Mouse (Mus musculus): ENCODE measurements around the gene Tlk1.
"Not testable (repeated sequence)": the region's sequence is repeated elsewhere in the genome, so short reads cannot be mapped to it uniquely, and the experiment has no call there.

The Tlk1 gene

DNA sequence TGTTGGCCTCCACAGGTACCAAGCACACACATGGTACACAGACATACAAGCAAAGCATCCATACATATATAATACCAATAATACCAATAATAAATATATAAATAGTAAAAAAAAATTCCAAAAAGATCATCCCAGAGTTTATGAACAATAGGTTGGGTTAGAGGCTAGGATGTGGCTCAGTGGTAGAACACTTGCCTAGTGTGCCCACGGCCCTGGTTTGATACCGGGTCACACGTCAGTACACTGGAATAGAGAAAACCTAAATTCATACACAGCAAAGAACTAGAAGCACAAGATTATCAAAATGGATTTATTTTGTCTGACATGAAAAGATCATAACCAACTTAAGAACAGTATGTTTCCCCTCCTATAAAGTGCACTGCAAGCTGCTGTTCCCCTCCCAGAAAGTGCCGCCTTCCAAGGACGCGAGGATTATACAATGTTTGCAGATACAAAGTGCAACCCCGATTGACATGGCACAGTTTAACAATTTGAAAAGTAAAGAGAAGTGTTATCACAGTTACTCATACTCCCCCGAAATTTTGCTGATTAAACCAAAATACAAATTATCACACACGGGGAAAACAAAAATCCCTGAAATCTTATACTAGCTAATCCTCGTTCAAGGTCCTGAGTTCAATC, 6.3 kb upstream of the Tlk1 start:
- no peak for DNase-seq

DNA sequence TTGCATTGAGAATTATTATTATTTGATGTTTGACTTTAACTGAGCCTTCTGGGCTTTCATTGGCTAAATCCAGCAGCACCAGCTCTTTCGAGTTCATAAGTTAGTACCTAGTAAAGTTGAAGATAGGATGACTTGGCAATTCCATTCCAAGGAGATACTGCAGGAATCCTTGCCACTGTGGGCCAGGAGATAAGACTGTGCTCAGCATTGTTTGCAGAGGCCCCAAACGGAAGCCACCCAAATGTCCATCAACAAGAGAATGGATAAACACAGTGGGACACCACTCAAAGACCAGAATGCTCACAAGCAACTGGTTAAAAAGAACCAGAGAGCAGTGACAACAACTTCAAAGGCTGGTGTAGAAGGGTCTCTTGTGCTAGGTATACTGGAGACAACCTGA, 5.2 kb upstream of the Tlk1 start:
- no peak for DNase-seq

DNA sequence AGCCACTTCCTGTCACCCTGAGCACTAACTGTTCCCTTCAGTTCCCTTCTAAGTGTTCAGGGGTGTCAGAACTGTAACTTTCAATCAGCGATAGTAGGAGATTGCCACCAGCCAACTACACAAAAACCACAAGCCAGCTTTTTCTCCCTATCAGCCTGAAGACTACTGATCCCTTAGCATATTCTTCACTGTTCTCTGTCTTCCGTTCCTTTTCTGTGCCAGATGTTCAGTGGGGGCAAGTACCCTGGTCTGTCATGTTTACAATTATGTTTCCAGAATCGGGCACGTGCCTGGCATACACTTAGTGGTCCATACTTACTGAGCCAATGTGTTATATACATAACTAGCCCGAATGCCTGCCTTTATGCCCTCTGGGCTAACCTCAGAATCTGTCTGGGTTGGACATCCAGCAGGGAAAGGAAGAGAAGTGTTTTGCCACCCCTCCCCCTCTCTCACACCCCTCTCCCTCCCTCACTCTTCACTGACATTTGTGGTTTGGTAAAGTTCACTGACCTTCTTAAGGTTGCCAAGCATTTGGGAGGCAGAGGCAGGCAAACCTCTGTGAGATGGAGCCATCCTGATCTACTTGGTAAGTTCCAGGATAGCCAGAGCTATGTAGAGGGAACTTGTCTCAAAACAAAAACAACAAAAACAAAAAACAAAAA, 4.5 kb upstream of the Tlk1 start:
- no peak for DNase-seq

DNA sequence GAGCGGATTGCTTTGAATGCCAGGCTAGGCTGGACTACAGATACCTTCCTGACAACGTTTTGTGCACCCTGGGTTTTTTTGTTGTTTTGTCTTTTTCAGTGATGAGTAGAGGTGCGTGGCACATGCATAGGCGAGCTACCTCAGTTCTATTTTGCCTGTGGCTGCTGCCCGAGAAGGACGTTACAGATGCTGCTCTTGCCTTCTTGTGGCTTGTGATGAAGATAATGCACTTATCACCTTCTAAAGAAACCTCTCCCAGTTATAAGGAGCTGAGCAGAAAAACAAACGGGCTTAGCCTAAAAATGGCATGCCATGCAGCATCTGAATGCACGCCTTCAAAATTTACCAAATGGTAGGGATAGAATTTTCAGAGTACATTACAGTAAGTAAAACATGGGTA, 2.3 kb upstream of the Tlk1 start:
- DNase-seq: no peak

DNA sequence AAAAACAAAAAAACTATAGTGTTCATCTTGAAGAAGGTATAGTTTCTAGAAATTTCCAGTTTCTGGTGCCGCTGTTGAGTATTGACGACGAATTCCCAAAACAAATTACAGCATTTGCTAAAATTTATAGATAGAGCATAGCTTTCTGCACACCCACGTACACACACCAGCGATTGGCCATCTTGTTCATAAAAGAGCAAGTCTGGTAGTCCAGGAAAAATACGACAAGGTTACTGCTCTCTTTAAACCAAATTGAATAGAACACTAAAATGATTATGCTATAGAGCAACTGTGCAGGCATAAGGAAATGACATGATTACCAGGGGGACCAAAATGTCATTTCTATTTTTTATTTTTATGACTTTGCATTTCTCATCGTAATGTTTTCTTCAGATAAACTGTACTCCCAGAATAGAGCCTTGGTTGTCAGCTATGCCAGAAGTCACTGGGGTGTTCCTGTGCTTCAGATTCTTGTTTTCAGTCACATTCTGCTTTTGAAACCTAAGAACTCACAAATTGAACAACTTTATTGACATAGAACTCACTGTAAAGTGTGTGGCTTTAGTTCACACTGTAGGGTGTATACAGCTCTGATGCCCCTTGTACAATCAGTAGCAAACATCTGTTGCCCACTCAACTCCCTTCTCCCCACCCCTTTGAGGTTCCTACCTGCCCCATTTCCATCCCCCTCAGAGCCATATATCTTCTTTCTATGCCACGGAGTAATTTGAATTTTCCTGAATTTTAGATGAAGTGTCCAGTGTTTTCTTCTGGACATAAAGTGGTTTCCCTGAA, 1.1 kb upstream of the Tlk1 start:
- no peak for DNase-seq

DNA sequence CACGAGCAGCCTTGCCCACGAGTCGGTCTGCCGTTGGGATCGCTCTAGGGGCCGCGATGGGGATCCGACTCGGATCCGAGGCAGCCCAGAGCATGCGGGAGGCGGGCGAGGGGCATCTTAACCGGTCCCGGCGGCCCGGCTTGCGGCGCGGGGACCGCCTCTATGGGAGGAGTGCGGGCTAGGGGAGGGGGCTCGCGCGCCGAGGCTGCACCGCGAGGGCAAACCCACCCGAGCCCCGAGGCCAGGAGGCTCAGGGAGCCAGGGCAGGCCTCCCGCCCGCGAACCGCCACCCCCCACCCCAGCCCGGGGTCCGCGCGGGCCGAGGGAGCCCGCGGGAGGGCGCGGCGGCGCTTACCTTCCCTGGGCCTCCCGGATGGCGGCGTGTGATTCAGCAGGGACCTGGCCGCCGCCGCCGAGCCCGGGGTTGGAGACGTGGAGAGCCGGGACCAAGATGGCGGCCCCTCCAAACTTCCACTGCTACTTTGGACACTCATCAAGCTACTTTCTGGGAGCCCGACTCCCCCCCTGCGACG, 624 bp downstream of the Tlk1 start:
- peak; percentile 78 for DNase-seq

DNA sequence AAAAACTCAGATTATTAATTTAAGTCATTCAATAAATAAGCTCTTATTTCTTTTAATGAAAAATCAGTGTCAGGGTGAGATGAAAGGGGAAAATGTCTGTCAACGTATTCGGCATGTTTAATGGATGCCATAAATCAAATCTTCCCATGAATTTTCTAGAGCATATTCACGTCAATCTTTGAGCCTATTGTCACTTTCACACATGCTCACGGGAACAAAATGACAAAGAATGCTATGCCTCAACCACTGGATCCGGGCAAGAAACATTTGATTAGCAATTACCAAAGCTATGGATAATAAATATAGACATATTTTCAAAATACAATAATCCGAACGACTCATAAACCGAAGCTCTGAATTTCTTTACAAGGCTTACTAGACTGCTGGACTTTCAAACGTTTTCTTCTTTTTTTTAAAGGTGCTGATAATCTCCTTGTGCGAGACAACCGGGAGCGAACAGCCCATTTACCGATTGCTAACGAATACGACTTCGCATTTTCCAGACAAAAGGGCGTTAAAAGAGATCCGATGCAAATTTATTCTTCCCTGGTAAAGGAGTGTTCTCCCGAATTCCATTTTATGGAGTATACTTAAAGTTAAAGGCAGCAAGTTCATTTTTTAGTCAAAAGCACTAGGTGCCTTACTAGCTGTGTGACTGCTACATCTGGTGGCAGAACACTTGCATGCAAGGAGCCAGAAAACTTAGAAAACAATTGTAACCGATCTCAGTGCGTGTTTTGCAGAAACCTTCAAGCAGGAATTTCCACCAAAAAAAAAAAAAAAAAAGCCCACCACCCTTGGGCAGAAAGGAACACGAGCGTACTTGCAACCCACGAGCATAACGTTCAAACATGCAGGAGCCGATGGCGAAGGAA, 1.4 kb downstream of the Tlk1 start:
- peak; percentile 65 for DNase-seq

DNA sequence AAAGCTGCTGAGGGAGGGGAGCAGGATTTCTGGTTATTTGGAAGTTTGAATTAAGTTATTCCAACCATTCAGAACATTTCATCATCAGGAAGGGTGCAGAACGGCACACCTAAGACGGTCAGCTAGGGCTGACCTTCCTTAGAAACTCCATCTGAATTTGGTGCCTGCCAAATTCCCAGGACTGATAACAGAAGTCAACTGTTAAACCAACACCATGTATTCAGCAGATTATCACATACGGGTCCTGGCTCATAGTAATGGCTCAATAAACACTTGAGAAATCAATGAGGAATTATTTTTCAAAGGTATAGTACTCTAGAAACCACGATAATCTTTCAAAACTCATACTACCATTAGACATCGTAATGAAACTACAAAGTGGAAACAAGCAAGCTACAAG, 2.1 kb downstream of the Tlk1 start:
- no peak for DNase-seq

DNA sequence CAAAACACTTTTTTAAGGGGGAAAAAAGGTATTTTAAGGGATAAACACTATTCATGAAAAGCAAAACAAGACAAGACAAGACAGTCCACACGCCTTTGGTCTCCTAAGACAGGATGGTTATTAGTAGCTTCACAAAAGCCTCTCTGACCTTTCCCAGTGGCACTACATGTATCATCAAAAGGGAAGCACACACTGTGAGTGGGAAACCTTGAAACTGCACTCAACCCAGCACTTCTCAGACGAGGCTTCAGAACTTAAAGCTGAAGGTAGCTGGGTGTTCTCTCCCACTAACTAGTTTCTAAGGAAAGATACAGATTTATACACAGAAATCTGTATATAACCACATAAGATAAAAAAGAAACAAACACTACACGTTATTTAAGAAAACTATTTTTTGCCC, 8.6 kb downstream of the Tlk1 start:
- DNase-seq: no peak

DNA sequence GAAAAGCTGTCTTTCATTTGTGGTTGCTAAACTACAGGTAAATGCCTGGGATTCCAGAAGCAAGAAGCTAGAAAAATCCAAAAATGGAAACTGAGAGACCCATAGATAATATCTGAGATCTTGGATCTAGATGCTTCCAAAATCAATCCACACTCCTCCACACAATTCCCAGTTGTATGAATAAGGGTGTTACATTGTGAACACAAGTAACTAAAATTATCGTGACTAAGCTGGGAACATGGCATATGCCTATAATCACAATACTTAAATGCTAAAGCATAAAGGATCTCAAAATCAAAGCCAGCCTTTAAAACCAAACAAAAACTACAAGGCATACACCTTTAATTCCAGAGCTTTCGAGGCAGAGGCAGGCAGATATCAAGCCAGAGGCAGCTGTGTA, 9.5 kb downstream of the Tlk1 start:
- no peak for DNase-seq

DNA sequence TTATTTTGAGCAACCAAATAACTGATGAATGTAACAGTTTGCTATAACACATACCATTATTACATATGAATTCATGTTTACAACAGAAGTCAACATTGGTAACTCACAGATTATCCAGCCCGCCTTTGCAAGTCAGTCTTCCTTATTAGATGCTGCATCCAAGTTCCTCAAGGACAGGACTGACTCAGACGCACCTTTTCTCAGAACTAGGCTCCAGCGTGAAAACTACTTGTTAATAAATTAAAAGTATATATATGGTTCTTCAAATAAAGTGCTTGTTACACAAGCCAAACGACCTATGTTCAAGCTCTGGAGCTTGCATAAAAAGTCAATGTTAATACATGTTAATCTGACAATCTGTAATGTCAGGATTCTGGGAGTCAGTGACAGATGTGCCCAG, 11.9 kb downstream of the Tlk1 start:
- no peak for DNase-seq

DNA sequence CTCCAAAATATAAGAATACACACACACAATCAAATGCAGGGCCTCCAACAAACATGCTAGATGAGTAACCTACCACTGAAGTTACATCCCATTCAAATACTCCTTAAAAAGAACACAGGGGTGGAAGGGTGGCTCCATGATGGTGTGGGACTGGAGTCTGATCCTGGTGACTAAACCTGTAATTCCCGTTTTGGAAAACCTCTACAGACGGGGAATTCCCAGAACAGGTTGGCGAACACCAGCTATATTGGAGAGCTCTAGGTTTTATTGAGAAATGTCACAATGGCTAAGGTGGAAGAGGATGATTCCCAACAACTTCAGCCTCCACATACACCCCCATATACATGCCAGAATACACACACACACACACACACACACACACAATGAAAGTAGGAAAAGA, 14.1 kb downstream of the Tlk1 start:
- peak; percentile 33 for DNase-seq

DNA sequence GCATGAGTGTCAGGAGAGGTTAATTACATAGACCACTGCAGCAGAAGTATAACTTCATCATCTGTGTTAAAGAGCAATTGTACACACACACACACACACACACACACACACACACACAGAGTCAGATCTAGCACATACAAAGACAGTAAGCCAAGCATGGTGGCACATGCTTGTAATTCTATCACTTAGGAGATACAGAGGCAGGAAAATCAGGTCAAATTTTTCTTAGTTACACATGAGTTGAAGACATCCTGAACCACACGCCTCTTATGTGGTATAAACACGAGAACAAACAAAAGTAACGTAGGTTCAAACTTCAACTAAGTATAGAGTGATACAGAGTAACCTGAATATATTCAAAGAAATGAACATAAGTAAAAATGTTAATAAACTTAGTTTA, 15.6 kb downstream of the Tlk1 start:
- no peak for DNase-seq

DNA sequence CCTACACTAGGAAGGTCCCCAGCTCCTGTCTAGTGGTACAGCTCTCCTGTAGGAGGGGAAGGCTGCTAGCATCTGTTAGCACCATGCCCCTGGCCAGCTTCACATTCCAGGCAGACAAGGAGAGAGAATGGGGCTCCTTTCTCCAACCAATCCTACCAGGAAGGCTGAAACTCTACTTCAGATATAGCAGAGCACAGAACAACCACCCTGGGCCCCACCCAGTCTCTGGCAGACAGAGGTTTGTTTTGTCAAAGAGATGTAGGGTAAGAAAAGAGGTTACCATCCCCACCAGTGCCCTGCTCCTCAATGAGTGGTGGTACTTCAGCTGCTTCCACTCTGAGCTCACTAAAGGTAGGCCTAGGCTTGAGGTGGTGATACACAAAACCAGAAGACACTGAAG, 16.8 kb downstream of the Tlk1 start:
- DNase-seq: no peak

DNA sequence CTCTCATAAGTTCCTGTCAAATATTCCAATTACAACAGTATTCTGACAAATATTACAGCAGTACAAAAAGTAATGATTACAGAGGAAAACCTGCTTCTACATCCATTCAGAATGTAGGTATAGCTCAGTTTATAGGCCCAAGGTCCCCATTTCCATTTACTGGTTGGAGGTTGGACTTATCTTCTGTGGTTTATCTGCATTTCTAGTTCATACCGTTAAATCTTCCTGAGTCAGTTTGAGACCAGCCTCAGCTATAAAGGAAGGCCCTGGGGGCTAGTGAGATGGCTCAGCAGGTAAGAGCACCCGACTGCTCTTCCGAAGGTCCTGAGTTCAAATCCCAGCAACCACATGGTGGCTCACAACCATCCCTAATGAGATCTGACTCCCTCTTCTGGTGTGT, 17.9 kb downstream of the Tlk1 start:
- DNase-seq: not testable (repeated sequence)

DNA sequence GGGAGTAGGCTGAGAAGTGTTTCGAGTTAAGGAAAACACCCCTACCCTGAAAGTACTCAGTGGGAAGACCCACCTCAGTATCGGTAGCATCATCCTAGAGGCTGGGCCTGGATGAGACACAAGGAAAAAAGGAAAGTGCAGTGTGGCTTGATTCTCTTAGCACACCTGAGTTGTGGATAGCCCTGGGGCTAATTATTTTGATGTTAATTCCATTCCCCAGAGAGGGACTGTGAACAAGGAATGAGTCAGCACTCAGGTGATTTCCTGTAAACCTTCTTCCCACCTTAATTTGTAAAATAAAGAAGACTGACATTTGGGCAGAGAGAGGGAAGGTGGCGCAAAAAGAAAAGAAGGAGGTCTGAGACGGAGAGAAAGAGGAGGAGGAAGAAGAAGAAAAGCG, 19.5 kb downstream of the Tlk1 start:
- no peak for DNase-seq

DNA sequence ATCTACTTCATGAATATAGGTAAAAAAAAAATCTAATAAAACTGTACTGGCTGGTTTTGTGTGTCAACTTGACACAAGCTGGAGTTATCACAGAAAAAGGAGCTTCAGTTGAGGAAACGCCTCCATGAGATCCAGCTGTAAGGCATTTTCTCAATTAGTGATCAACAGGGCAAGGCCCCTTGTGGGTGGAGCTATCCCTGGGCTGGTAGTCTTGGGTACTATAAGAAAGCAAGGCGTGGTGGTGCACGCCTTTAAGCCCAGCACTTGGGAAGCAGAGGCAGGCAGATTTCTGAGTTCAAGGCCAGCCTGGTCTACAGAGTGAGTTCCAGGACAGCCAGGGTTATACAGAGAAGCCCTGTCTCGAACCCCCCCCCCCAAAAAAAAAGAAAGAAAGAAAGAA, 21.8 kb downstream of the Tlk1 start:
- DNase-seq: not testable (repeated sequence)

DNA sequence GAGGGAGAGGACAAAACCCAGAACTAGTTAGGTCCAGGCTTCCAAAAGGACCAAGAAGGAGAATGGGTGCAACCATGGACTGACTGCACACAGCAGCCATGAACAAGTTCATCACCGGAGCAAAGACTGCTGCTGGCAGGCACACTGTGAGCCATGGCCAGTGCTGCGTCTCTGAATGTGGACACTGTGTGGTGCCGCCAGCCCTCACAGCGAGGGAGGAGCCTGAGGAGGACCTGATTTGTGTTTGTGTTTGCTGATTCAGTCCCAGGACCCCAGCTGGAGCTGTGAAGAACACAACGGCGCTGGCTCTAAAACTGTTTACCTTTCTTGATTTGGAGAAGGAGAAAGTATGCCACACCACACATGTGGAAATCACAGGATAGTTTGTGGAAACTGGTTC, 22.9 kb downstream of the Tlk1 start:
- DNase-seq: peak; percentile 28

DNA sequence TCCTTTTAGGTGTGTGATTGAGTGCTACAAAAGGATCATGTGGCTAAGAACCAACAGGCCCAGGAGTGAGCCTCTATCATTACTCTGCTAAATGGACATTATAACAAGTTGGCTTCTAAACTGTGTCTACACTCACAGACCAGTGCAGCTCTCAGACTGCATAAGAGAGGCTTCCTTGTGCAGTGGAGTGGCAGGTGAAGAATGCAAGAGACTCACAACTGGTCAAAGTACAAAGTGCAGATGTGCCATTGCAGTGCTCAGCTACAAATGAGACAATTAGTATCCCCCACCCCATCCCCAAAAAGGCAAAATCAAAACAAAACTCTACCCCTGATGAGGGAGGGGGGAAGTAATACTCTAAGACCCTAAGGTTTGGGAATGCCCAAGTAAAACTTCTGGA, 24.0 kb downstream of the Tlk1 start:
- DNase-seq: no peak

DNA sequence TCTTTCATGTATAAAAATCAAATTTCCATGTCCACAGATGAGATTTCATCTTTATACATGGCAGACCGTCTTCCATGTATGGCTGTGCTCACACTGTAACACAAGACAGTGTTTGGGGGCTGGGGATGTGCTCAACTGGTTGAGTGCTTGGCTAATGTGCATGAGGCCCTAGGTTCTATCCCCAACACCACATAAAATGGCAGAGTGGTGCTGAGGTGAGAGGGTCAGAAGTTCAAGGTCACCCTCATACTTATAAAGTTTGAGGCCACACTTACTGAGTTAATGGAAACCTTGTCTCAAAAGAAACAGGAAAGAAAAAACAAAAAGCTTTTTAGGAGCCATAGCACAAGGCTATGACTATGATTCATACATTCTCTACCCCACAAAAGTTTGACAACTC, 25.1 kb downstream of the Tlk1 start:
- no peak for DNase-seq

DNA sequence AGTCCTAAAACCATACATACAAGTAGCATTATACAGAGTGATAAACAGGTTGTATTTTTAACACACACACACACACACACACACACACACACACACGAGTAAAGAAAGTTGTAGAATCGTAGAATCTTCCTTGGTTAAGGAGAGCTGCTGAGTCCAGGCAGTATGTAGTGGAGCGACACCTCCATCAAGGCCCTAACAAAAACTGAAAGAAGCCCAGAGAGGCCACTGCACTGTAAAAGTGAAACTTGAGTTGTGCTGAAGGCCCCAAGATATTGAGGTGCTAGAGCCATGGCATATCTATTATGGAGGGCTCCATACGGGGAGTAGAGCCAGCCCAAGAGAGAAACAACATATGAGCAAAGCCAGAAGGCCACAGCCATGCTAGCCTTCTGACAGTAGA, 32.3 kb downstream of the Tlk1 start:
- DNase-seq: no peak

DNA sequence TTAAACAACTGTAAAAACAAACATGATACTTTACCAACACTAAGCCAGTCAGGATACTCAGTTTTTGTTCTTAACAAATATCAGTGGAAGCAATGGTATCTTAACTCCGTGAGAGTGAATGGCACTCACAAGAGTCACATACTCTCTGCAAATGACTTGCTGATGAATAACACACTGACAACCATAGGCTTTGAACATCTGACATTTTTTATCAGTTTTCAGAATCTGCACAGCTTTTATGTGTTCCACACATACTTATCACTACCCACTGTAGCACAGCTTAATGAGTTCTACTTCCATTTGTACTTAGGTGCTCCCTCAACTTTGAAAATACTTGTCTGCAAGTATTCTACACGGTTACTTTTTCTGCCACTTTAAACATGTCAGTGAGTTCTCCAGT, 35.3 kb downstream of the Tlk1 start:
- no peak for DNase-seq

DNA sequence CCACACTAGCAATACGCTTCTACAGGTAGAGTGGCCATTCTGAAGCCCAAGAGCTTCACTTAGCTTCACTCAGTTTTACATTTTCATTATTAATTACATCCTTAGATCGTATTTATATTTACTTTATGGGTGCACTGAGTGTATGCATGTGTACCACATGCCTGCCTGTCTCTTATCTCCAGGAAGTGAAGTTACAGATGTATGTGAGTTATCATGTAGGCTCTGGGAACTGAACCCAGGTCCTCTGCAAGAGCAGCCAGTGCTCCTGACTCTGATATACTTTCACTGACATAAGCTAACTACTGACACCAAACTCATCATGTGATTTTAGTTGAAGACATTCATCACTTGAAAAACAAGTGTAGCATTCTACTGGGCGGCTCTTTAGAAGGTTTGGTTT, 36.2 kb downstream of the Tlk1 start:
- DNase-seq: no peak
